Mouse (Mus musculus) liver, embryonic 14.5 days (tissue): Measurements from ENCODE around the gene Hpcal4.

ENCODE experiments used
- CTCF ChIP-seq: IDR thresholded peaks from 2 replicates; pipeline ENCODE4 v1.5.1; 2016; ENCODE audit warnings: antibody characterized with exemption, low read depth, control low read depth
- EP300 ChIP-seq: IDR thresholded peaks from 2 replicates; pipeline ENCODE4 v1.6.1; 2016; ENCODE audit warnings: antibody characterized with exemption, low read depth

GRCm38 (mm10) chr4:123215367-123215766 is 32.3 kb downstream of the Hpcal4 start:
- TF ChIP-seq CTCF: no peak
- no peak for TF ChIP-seq EP300
